Mouse (Mus musculus): ENCODE measurements at regions not wholly inside any gene's neighbourhood (a gene's known extent, or its start where the extent isn't known, plus 50 kb on each side); places are given as distances from the start of the nearest gene placed in this dataset.

DNA sequence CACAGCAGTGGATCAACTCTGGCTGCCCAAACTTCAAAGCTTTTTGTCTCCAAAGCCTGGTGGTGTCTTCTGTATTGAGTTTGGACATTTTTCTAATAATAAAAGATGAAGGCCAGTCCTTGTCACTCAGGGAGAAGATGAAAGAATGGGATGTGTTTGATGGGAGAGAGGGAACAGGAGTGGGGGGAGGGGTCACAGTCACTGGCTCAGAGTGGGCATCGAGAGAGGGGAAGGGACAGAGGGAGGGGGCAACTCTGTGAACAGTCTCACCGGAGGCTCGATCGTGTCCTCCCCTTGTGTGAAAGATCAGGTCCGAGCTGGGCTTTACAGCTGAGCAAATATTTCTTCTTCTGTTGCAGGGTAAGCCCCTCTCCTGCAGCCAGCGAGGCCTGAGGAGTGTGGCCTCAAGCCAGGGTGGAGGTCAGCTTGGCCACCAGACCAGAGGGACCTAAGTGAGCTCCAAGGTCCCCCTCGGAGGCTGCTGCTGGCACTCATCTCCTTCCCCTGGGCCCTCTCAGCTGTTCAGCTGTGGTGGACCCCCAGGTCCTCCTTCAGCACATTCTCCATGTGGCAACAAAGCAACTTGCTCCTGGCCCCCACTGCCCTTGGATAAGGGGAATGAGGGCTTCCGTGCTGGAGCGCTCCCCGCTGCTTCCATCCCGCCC is 108.0 kb upstream of the Zbtb40 start:
- no peak for ATAC-seq (ENCODE audit: extremely low read depth, insufficient number of reproducible peaks, low FRiP score, poor library complexity, severe bottlenecking)
- H3K4me3 ChIP-seq (ENCODE audit: low read depth, low read length): no peak overlapping the region
- TF ChIP-seq POLR2AphosphoS5 (IDR thresholded peaks at IDR 0.05; ENCODE audit: insufficient replicate concordance, low read depth, low read length) (no peak), CTCF (IDR thresholded peaks at IDR 0.05; ENCODE audit: low read depth, low read length) (no peak), GATA2 (IDR thresholded peaks at IDR 0.05; ENCODE audit: borderline replicate concordance, low read depth, low read length) (no peak), GATA1 (IDR thresholded peaks at IDR 0.05; ENCODE audit: borderline replicate concordance, low read length) (no peak), TAL1 (conservative IDR thresholded peaks at IDR 0.05; ENCODE audit: low read depth, low read length) (no peak)
- H3K9me3 ChIP-seq (replicated peaks): peaks cover 7% of the 10 kb centered on the region
- DNase-seq (ENCODE audit: low spot score): no peak
- peaks cover 4% of the 10 kb centered on the region; the same call in 1 of the 2 replicates for H3K27me3 ChIP-seq (ENCODE audit: insufficient read depth, low read length)
- H3K4me1 ChIP-seq (ENCODE audit: insufficient read depth, low read depth, low read length): no peaks in the 10 kb centered on the region
- no peaks in the 10 kb centered on the region for H3K36me3 ChIP-seq (replicated peaks)

DNA sequence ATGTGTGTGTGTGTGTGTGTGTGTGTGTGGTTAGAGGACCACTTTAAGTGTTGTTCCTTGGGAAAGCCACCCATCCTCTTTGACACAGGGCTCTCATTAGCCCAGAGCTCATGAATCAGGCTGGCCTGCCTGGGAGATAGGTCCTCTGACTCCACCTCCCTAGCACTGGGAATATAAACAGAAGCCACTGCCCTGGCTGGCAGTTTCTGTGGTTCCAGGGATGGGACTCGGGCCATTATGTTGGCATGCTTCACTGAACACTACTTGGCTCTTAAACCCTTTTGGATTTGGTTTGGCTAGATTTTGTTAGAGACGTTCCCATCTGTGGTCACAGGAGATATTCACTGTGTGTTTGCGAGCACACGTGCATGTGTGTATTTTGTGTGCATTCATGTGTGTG is 100.2 kb upstream of the Zbtb40 start:
- H3K36me3 ChIP-seq (replicated peaks): no peaks in the 10 kb centered on the region
- DNase-seq (ENCODE audit: low spot score): no peak
- no peak for ATAC-seq (ENCODE audit: extremely low read depth, insufficient number of reproducible peaks, low FRiP score, poor library complexity, severe bottlenecking)
- H3K4me3 ChIP-seq (ENCODE audit: low read depth, low read length): no peak overlapping the region
- H3K27me3 ChIP-seq (ENCODE audit: insufficient read depth, low read length): 0 out of 2 replicates have a peak, but pooled peaks cover 2% of the 10 kb centered on the region
- H3K9me3 ChIP-seq (replicated peaks): peaks cover 9% of the 10 kb centered on the region
- TF ChIP-seq POLR2AphosphoS5 (IDR thresholded peaks at IDR 0.05; ENCODE audit: insufficient replicate concordance, low read depth, low read length) (no peak), GATA2 (IDR thresholded peaks at IDR 0.05; ENCODE audit: borderline replicate concordance, low read depth, low read length) (no peak)
- H3K4me1 ChIP-seq (ENCODE audit: insufficient read depth, low read depth, low read length): no peaks in the 10 kb centered on the region

DNA sequence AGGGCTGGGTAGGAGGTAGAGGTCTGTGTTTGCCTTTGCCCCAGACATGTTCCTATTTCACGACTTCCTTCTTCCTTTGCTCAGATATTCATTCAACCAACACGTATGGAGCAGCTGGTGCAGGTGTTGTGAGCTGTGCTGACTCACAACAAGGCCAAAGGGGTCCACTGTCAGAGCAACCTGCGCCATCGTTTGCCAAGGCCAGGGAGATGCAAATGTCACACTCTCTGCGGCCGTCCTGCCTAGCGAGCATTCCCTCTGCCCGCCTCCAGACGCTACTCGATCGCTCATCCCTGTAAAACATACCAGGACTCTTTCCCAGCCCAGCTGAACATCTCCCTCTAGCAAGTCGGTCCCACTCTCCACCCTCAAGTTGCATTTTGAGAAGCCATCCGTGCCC is 99.2 kb upstream of the Zbtb40 start:
- DNase-seq (ENCODE audit: low spot score) (no peak), ATAC-seq (ENCODE audit: extremely low read depth, insufficient number of reproducible peaks, low FRiP score, poor library complexity, severe bottlenecking) (no peak)
- TF ChIP-seq CTCF (IDR thresholded peaks at IDR 0.05; ENCODE audit: low read depth, low read length): no peak
- TF ChIP-seq GATA2 (IDR thresholded peaks at IDR 0.05; ENCODE audit: borderline replicate concordance, low read depth, low read length): no peak
- TF ChIP-seq GATA1 (IDR thresholded peaks at IDR 0.05; ENCODE audit: borderline replicate concordance, low read length): no peak
- H3K36me3 ChIP-seq (replicated peaks): no peaks in the 10 kb centered on the region
- no peaks in the 10 kb centered on the region for H3K4me1 ChIP-seq (ENCODE audit: insufficient read depth, low read depth, low read length)
- no peak overlapping the region for H3K4me3 ChIP-seq (ENCODE audit: low read depth, low read length)
- H3K27me3 ChIP-seq (ENCODE audit: insufficient read depth, low read length): 0 out of 2 replicates have a peak, but pooled peaks cover 2% of the 10 kb centered on the region
- peaks cover 9% of the 10 kb centered on the region for H3K9me3 ChIP-seq (replicated peaks)

DNA sequence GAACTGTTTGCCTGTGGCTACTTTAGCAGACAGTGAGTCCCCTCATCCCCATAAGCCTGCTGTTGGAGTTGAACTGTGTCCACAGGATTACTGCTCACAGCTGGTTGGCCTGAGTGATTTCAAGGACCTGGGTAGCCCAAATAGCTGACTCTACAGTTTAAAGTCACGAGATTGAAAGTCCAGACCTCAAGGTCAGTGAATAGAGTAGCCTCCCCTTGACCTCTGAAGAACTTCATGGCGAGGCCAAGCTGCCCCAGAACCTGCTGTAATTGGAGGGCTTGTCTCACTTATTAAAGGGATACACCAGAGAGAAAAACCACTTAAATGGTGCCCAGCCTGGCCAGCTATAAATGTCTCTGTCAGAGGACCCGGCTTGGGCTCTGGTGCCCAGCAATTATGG is 97.7 kb upstream of the Zbtb40 start:
- DNase-seq (ENCODE audit: low spot score) (no peak), ATAC-seq (ENCODE audit: extremely low read depth, insufficient number of reproducible peaks, low FRiP score, poor library complexity, severe bottlenecking) (no peak)
- peaks cover 3% of the 10 kb centered on the region; the same call in 1 of the 2 replicates for H3K9me3 ChIP-seq (replicated peaks)
- H3K4me3 ChIP-seq (ENCODE audit: low read depth, low read length): no peak overlapping the region
- no peaks in the 10 kb centered on the region for H3K27me3 ChIP-seq (ENCODE audit: insufficient read depth, low read length)
- no peaks in the 10 kb centered on the region for H3K4me1 ChIP-seq (ENCODE audit: insufficient read depth, low read depth, low read length)
- TF ChIP-seq GATA2 (IDR thresholded peaks at IDR 0.05; ENCODE audit: borderline replicate concordance, low read depth, low read length) (no peak), POLR2AphosphoS5 (IDR thresholded peaks at IDR 0.05; ENCODE audit: insufficient replicate concordance, low read depth, low read length) (no peak), TAL1 (conservative IDR thresholded peaks at IDR 0.05; ENCODE audit: low read depth, low read length) (no peak), CTCF (IDR thresholded peaks at IDR 0.05; ENCODE audit: low read depth, low read length) (no peak), GATA1 (IDR thresholded peaks at IDR 0.05; ENCODE audit: borderline replicate concordance, low read length) (no peak)
- H3K36me3 ChIP-seq (replicated peaks): no peaks in the 10 kb centered on the region

DNA sequence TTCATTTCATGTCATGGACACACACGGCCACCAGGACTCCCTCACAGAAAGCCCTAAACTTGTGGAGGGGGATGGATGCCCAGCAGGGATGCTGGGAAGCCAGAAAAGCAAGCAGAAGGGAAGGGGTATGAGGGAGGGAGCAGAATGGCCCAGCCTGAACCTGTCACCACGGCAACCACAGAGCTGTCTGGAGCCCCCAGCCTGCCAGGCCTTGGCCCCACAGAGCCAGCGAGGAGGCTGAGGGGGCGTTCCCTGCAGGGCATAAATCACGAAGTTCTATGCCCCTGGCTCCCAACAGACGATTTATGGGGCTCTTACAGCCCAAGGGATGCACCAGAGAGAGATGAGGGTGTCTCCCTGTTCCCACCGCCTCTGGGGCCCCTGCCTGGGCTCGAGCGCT is 93.7 kb upstream of the Zbtb40 start:
- no peak for DNase-seq (ENCODE audit: low spot score)
- Histone ChIP-seq H3K9me3 (replicated peaks) (no peaks in the 10 kb centered on the region), H3K36me3 (replicated peaks) (no peaks in the 10 kb centered on the region), H3K27me3 (ENCODE audit: insufficient read depth, low read length) (peaks cover 3% of the 10 kb centered on the region; the same call in 1 of the 2 replicates), H3K4me1 (ENCODE audit: insufficient read depth, low read depth, low read length) (no peaks in the 10 kb centered on the region), H3K4me3 (ENCODE audit: low read depth, low read length) (no peak overlapping the region)
- TF ChIP-seq POLR2AphosphoS5 (IDR thresholded peaks at IDR 0.05; ENCODE audit: insufficient replicate concordance, low read depth, low read length): no peak
- no peak for TF ChIP-seq GATA1 (IDR thresholded peaks at IDR 0.05; ENCODE audit: borderline replicate concordance, low read length)
- TF ChIP-seq GATA2 (IDR thresholded peaks at IDR 0.05; ENCODE audit: borderline replicate concordance, low read depth, low read length): no peak
- TF ChIP-seq TAL1 (conservative IDR thresholded peaks at IDR 0.05; ENCODE audit: low read depth, low read length): no peak
- no peak for TF ChIP-seq CTCF (IDR thresholded peaks at IDR 0.05; ENCODE audit: low read depth, low read length)
- no peak for ATAC-seq (ENCODE audit: extremely low read depth, insufficient number of reproducible peaks, low FRiP score, poor library complexity, severe bottlenecking)

DNA sequence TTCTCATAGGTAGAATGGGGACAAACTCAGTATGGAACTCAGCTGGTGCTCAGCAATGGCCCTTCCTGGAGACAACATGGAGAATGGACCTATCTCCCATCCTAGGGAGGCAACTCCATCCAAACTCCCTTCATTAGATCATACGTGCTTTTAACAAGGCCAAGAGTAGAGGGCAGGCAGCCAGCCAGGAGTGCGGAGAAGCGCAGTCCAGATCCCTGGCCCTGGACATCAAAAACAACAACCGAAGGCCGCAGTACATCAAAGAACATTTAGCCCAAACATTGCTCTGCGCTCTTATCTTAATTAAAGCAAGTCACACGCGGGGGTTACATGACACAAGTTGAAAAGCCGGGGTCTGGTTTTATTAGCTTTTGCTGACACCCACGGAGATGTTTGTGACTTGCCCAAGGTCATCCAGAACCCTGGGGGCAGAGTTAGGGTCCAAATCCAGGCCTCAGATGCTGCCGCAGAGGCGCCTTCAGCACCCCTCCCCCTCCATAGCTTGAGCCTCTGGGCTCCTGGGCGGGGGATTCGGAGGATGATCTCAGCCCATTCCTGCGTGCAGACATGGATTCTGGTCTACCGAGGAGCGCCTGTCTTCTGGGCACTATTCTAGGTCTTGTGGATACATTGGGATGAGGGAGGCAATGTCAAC is 90.6 kb upstream of the Zbtb40 start:
- ATAC-seq (ENCODE audit: extremely low read depth, insufficient number of reproducible peaks, low FRiP score, poor library complexity, severe bottlenecking): no peak
- peaks cover 3% of the 10 kb centered on the region for H3K27me3 ChIP-seq (ENCODE audit: insufficient read depth, low read length)
- H3K4me3 ChIP-seq (ENCODE audit: low read depth, low read length): no peak overlapping the region
- H3K36me3 ChIP-seq (replicated peaks): no peaks in the 10 kb centered on the region
- H3K4me1 ChIP-seq (ENCODE audit: insufficient read depth, low read depth, low read length): no peaks in the 10 kb centered on the region
- no peak for TF ChIP-seq GATA2 (IDR thresholded peaks at IDR 0.05; ENCODE audit: borderline replicate concordance, low read depth, low read length)
- TF ChIP-seq TAL1 (conservative IDR thresholded peaks at IDR 0.05; ENCODE audit: low read depth, low read length): no peak
- TF ChIP-seq CTCF (IDR thresholded peaks at IDR 0.05; ENCODE audit: low read depth, low read length): no peak
- no peak for TF ChIP-seq GATA1 (IDR thresholded peaks at IDR 0.05; ENCODE audit: borderline replicate concordance, low read length)
- no peak for TF ChIP-seq POLR2AphosphoS5 (IDR thresholded peaks at IDR 0.05; ENCODE audit: insufficient replicate concordance, low read depth, low read length)
- H3K9me3 ChIP-seq (replicated peaks): no peaks in the 10 kb centered on the region
- DNase-seq (ENCODE audit: low spot score): no peak

All from G1E (cell line).